Mouse (Mus musculus) limb, embryonic 13.5 days (tissue): Measurements from ENCODE around the gene Slc12a9. TPM values are rescaled to one million over a fixed set of nuclear protein-coding genes. Genes with fewer than 3 reads are reported as not detected.
A peak's percentile ranks its signal among the peaks of the same experiment; 100 is the strongest.

ENCODE experiments used
- ATAC-seq: fragments of 200-750 bp; cut with Nextera tagmentation; 2 replicates; pipeline ENCODE4 v1.8.0; 2017; ENCODE audit warnings: low read depth, moderate number of reproducible peaks, moderate TSS enrichment; ENCODE audit not compliant: low FRiP score
- H3K27ac ChIP-seq: fragments of 300-500 bp; sonication (generic); 2 replicates; pipeline ENCODE4 v1.5.1; 2015; ENCODE audit warnings: inconsistent platforms, mild to moderate bottlenecking, moderate library complexity
- H3K27me3 ChIP-seq: fragments of 300-500 bp; sonication (generic); 2 replicates; pipeline ENCODE4 v1.6.1; 2015; ENCODE audit warnings: mild to moderate bottlenecking, inconsistent platforms
- H3K36me3 ChIP-seq: fragments of 300-500 bp; sonication (generic); 2 replicates; pipeline ENCODE4 v1.6.1; 2015; ENCODE audit warnings: inconsistent platforms, mild to moderate bottlenecking, moderate library complexity
- H3K4me1 ChIP-seq: fragments of 300-500 bp; sonication (generic); 2 replicates; pipeline ENCODE4 v1.6.1; 2015; ENCODE audit warnings: inconsistent platforms
- H3K4me2 ChIP-seq: fragments of 300-500 bp; sonication (generic); replicated peaks from 2 replicates; pipeline ENCODE4 v1.6.1; 2015; ENCODE audit warnings: inconsistent platforms, mild to moderate bottlenecking, moderate library complexity
- H3K4me3 ChIP-seq: fragments of 300-500 bp; sonication (generic); 2 replicates; pipeline ENCODE4 v1.5.1; 2015; ENCODE audit warnings: moderate library complexity, mild to moderate bottlenecking, inconsistent platforms
- H3K9ac ChIP-seq: fragments of 300-500 bp; sonication (generic); 2 replicates; pipeline ENCODE4 v1.6.1; 2015; ENCODE audit warnings: mild to moderate bottlenecking, inconsistent platforms
- H3K9me3 ChIP-seq: fragments of 300-500 bp; sonication (generic); 2 replicates; pipeline ENCODE4 v1.6.1; 2016; ENCODE audit warnings: inconsistent platforms
- WGBS: fragments of 180-500 bp; shearing (Covaris S2); methylation state at CpG from one replicate; pipeline ENCODE4 v1.1.7; 2015; 5-methylcytosine and 5-hydroxymethylcytosine counted together
- polyA plus RNA-seq: library from polyadenylated mRNA; unstranded; fragments of >200 nt; fragmentation: Nextera tagmentation; extraction: Ambion mirVana; gene quantifications from 2 replicates; pipeline ENCODE4 v1.2.1, GENCODE M21; 2015

The Slc12a9 gene
- polyA plus RNA-seq, 1 experiment from 2014 or later: 17.2 TPM

- H3K9ac ChIP-seq: peak overlapping the region; percentile 53
- H3K27ac ChIP-seq: no peak overlapping the region
- no peaks in the 10 kb centered on the region for H3K27me3 ChIP-seq
- 0 out of 2 replicates have a peak, but pooled peaks cover 6% of the 10 kb centered on the region for H3K9me3 ChIP-seq
- WGBS: 74% methylated on average over 3 of the region's 3 CpGs
- peaks cover 41% of the 10 kb centered on the region for H3K4me1 ChIP-seq
- peak overlapping the region; percentile 78; the same call in 1 of the 2 replicates for H3K4me2 ChIP-seq
- H3K36me3 ChIP-seq: peaks cover 76% of the 10 kb centered on the region
- no peak for ATAC-seq
- 0 out of 2 replicates have a peak overlapping the region, but pooled peaks have one; percentile 2 for H3K4me3 ChIP-seq
Observed at GRCm38 (mm10) chr5:137304165-137304564, 29.2 kb downstream of the Slc12a9 start.

- Histone ChIP-seq H3K27me3 (no peaks in the 10 kb centered on the region), H3K9me3 (0 out of 2 replicates have a peak, but pooled peaks cover 2% of the 10 kb centered on the region), H3K4me3 (0 out of 2 replicates have a peak overlapping the region, but pooled peaks have one; percentile 2), H3K4me2 (no peak overlapping the region), H3K27ac (no peak overlapping the region), H3K9ac (peak overlapping the region; percentile 53), H3K4me1 (peaks cover 41% of the 10 kb centered on the region), H3K36me3 (peaks cover 76% of the 10 kb centered on the region)
- 90% methylated on average over 4 of the region's 4 CpGs for WGBS
- no peak for ATAC-seq
Observed at GRCm38 (mm10) chr5:137303609-137304008, 29.8 kb downstream of the Slc12a9 start.

DNA sequence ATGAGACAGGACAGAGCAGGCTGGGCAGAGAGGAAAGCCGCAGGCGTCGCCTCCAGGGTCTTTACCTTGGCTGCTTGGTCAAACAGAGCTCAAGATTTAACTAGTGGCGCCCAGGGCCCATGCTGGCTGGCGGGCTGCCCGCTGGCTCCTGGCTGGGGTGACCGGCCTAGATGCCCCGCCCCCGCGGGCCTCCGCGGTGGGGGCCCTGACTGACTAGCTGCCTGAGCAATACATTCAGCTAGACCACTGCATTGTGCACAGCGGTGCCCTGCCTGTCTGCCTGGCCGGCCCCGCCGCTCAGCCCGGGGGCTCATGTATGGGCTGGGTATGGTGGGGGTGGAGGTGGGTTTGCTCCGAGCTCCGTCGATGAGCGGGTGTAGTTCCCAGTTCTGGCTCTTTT, 32.1 kb downstream of the Slc12a9 start:
- Histone ChIP-seq H3K4me1 (peaks cover 30% of the 10 kb centered on the region), H3K36me3 (peaks cover 96% of the 10 kb centered on the region), H3K27ac (no peak overlapping the region), H3K4me2 (no peak overlapping the region), H3K9me3 (no peaks in the 10 kb centered on the region), H3K27me3 (no peaks in the 10 kb centered on the region), H3K4me3 (no peak overlapping the region), H3K9ac (no peak overlapping the region; the same call in 1 of the 2 replicates)
- ATAC-seq: no peak
- 88% methylated on average over 19 of the region's 21 CpGs for WGBS

- no peak overlapping the region for H3K27ac ChIP-seq
- H3K4me1 ChIP-seq: peaks cover 20% of the 10 kb centered on the region
- 94% methylated on average over 7 of the region's 7 CpGs for WGBS
- peaks cover 95% of the 10 kb centered on the region for H3K36me3 ChIP-seq
- H3K4me2 ChIP-seq: no peak overlapping the region
- no peaks in the 10 kb centered on the region for H3K27me3 ChIP-seq
- no peak overlapping the region for H3K4me3 ChIP-seq
- ATAC-seq: no peak
- no peaks in the 10 kb centered on the region for H3K9me3 ChIP-seq
- H3K9ac ChIP-seq: no peak overlapping the region
Observed at GRCm38 (mm10) chr5:137299240-137299639, 34.2 kb downstream of the Slc12a9 start.

- no peak for ATAC-seq
- H3K27ac ChIP-seq: no peak overlapping the region
- H3K4me1 ChIP-seq: peaks cover 18% of the 10 kb centered on the region
- H3K27me3 ChIP-seq: peaks cover 12% of the 10 kb centered on the region
- 89% methylated on average over 14 of the region's 14 CpGs for WGBS
- H3K4me3 ChIP-seq: no peak overlapping the region
- H3K4me2 ChIP-seq: no peak overlapping the region
- no peak overlapping the region for H3K9ac ChIP-seq
- H3K36me3 ChIP-seq: peaks cover 74% of the 10 kb centered on the region
- no peaks in the 10 kb centered on the region for H3K9me3 ChIP-seq
Observed at GRCm38 (mm10) chr5:137297126-137297525, 36.3 kb downstream of the Slc12a9 start.

DNA sequence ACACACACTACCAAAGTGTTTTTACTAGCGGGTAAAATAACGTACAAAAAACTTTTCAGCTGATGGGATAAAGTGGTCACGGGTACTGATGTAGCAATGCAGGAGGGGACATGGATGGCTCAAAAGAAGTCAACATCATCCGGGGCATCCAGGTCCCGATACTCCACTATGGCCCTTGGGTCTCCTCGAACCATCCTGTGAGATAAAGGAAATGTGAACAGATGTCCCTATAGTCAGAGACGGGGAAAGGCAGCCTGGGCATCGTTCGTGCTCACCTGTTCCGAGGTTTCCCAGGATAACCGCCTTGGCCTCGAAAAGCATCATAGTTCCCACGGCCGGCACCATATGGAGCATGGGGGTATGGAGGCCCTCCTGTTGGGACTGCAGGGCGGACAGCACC, 37.7 kb downstream of the Slc12a9 start:
- peaks cover 60% of the 10 kb centered on the region for H3K36me3 ChIP-seq

GRCm38 (mm10) chr5:137295296-137295695, 38.1 kb downstream of the Slc12a9 start:
- Histone ChIP-seq H3K9me3 (no peaks in the 10 kb centered on the region), H3K9ac (peak overlapping the region; percentile 84), H3K36me3 (peaks cover 56% of the 10 kb centered on the region), H3K4me3 (peak overlapping the region; percentile 61), H3K4me2 (peak overlapping the region; percentile 100), H3K27ac (peak overlapping the region; percentile 85; the same call in 1 of the 2 replicates), H3K4me1 (peaks cover 18% of the 10 kb centered on the region), H3K27me3 (peaks cover 30% of the 10 kb centered on the region)
- WGBS: 80% methylated on average over 9 of the region's 9 CpGs
- ATAC-seq: no peak

More for the DNA sequence above, 37.7 kb downstream of the Slc12a9 start:
- 89% methylated on average over 15 of the region's 15 CpGs for WGBS
- no peak overlapping the region for H3K9ac ChIP-seq
- ATAC-seq: no peak
- no peak overlapping the region for H3K4me3 ChIP-seq
- H3K4me2 ChIP-seq: no peak overlapping the region
- peaks cover 18% of the 10 kb centered on the region for H3K4me1 ChIP-seq
- H3K27ac ChIP-seq: no peak overlapping the region
- H3K9me3 ChIP-seq: no peaks in the 10 kb centered on the region
- peaks cover 26% of the 10 kb centered on the region for H3K27me3 ChIP-seq

- Histone ChIP-seq H3K27ac (peak overlapping the region; percentile 85), H3K4me3 (peak overlapping the region; percentile 61), H3K4me1 (peaks cover 18% of the 10 kb centered on the region), H3K27me3 (peaks cover 36% of the 10 kb centered on the region), H3K9me3 (no peaks in the 10 kb centered on the region), H3K9ac (peak overlapping the region; percentile 84), H3K4me2 (peak overlapping the region; percentile 100), H3K36me3 (peaks cover 50% of the 10 kb centered on the region)
- peak; percentile 66 for ATAC-seq
- 7% methylated on average over 18 of the region's 18 CpGs for WGBS
Observed at GRCm38 (mm10) chr5:137294744-137295093, 38.7 kb downstream of the Slc12a9 start.

DNA sequence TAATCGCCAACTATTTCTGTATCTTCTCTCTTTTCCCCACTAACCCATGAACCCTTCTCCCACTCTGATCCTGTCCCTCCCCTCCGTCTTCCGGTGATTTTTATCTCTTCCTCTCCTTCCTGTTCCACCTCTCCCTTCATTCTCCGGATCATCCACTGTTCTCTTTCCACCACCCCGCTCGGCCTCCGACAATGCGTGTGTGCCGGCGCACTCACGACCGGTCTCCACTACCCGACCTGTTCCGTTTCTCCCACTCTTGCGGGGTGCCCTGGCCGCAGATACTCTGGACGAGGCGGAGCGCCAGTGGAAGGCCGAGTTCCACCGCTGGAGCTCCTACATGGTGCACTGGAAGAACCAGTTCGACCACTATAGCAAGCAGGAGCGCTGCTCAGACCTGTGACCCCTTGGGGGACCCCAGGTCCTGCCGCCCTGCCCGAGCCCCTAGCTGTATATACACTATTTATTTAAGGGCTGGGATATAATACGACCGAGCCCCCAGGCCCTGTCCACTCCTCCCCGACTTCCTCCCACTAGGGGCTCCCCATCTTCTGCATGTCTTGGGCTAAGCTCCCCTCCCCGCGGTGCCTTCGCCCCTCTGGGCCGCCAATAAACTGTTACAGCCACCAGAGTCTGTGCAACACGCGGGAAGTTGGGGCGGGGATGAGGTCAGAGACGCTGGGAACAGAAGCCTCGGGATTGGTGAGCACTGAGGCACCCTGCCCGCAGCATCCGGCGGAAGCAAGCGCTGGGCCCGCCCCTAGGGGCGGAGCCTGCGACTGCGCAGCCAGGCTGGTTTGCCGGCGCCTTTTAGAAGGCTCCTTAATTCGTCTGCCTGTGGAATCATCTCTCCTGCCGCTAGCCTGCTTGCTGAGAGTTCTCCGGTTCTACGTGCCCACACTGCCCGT, 39.3 kb downstream of the Slc12a9 start, which contains the start of gene Ufsp1:
Gene Ufsp1 (plus strand): TSS at position 791 of the 905 bp plus-strand sequence.
- Histone ChIP-seq H3K9ac (peak within 1 kb of the TSS; percentile 84), H3K36me3 (peaks cover 44% of the 10 kb centered on the region), H3K4me2 (peak within 1 kb of the TSS; percentile 100), H3K4me3 (peak within 1 kb of the TSS; percentile 61), H3K9me3 (no peaks in the 10 kb centered on the region), H3K27ac (peak within 1 kb of the TSS; percentile 85), H3K27me3 (peaks cover 42% of the 10 kb centered on the region), H3K4me1 (peaks cover 18% of the 10 kb centered on the region)
- ATAC-seq: peak; percentile 95
- WGBS: under 1% methylated on average over 52 of the region's 52 CpGs

DNA sequence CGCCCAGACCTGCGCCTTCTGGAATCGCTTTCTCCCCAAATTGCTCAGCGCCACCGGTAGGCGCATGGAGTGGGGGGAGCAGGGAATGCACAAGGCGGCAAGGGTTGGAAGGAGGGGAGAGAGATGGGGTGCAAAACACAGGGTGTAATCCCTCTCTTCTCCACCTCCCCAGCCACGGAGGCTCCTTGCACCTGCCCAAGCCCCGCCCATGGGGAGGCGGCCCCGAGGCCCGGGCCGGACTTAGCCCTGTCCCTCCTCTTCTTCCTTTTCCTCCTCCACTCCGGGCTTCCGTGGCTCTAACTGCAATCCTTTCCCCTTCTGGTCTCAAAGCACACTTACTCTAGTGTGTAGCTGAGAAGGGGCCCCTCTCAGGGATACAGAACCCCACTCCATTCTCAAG, 40.1 kb downstream of the Slc12a9 start:
- Histone ChIP-seq H3K4me3 (peak overlapping the region; percentile 61), H3K9ac (peak overlapping the region; percentile 78), H3K9me3 (no peaks in the 10 kb centered on the region), H3K27me3 (peaks cover 49% of the 10 kb centered on the region), H3K4me2 (peak overlapping the region; percentile 100), H3K36me3 (peaks cover 36% of the 10 kb centered on the region), H3K4me1 (peaks cover 22% of the 10 kb centered on the region), H3K27ac (no peak overlapping the region; the same call in 1 of the 2 replicates)
- 0 out of 2 replicates have a peak, but pooled peaks have one; percentile 13 for ATAC-seq
- 1% methylated on average over 15 of the region's 15 CpGs for WGBS

GRCm38 (mm10) chr5:137291381-137291926, 41.9 kb downstream of the Slc12a9 start:
- H3K4me2 ChIP-seq: peak overlapping the region; percentile 14; the same call in 1 of the 2 replicates
- peaks cover 34% of the 10 kb centered on the region for H3K4me1 ChIP-seq
- H3K27ac ChIP-seq: no peak overlapping the region
- H3K36me3 ChIP-seq: peaks cover 18% of the 10 kb centered on the region
- H3K9me3 ChIP-seq: no peaks in the 10 kb centered on the region
- no peak for ATAC-seq
- H3K9ac ChIP-seq: no peak overlapping the region
- WGBS: 76% methylated on average over 15 of the region's 15 CpGs
- no peak overlapping the region for H3K4me3 ChIP-seq
- peaks cover 65% of the 10 kb centered on the region for H3K27me3 ChIP-seq

DNA sequence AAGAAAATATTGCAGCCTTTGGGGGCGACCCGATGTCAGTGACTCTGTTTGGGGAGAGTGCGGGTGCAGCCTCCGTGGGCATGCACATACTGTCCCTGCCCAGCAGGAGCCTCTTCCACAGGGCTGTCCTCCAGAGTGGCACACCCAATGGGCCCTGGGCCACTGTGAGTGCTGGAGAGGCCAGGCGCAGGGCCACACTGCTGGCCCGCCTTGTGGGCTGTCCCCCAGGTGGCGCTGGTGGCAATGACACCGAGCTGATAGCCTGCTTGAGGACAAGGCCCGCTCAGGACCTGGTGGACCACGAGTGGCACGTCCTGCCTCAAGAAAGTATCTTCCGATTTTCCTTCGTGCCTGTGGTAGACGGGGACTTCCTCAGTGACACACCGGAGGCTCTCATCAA, 42.7 kb downstream of the Slc12a9 start:
- no peaks in the 10 kb centered on the region for H3K9me3 ChIP-seq
- no peak overlapping the region for H3K27ac ChIP-seq
- WGBS: 22% methylated on average over 15 of the region's 15 CpGs
- ATAC-seq: no peak
- no peak overlapping the region; the same call in 1 of the 2 replicates for H3K4me2 ChIP-seq
- H3K9ac ChIP-seq: no peak overlapping the region
- H3K4me3 ChIP-seq: peak overlapping the region; percentile 47; the same call in 1 of the 2 replicates
- H3K4me1 ChIP-seq: peaks cover 34% of the 10 kb centered on the region
- H3K36me3 ChIP-seq: peaks cover 10% of the 10 kb centered on the region
- peaks cover 70% of the 10 kb centered on the region for H3K27me3 ChIP-seq
